Mouse (Mus musculus) ES-E14 (cell line): ENCODE results near the gene D5Ertd579e. TPM values are rescaled to one million over a fixed set of nuclear protein-coding genes. Genes with fewer than 3 reads are reported as not detected.

Experiments
- DNase-seq: peaks from one replicate; pipeline ENCODE4 v3.0.0-alpha.2; 2013; ENCODE audit warnings: low read depth, low spot score
- H3K27ac ChIP-seq: 2 replicates; pipeline ENCODE4 v1.5.1; 2012; ENCODE audit warnings: low read depth, mild to moderate bottlenecking, low read length, moderate library complexity, mixed read lengths; ENCODE audit not compliant: poor library complexity, insufficient read depth, severe bottlenecking
- H3K36me3 ChIP-seq: 2 replicates; pipeline ENCODE4 v1.6.1; 2012; ENCODE audit warnings: mild to moderate bottlenecking, low read length, moderate library complexity, mixed read lengths; ENCODE audit not compliant: control insufficient read depth, poor library complexity, insufficient read depth, severe bottlenecking
- H3K4me1 ChIP-seq, 2 experiments: fragments of 150-350 bp in 1 of 2; sonication (generic) in 1 of 2; 2 replicates each; pipeline ENCODE4 v1.6.1; 2012; ENCODE audit warnings: low read length in 2 of 2, mild to moderate bottlenecking in 1 of 2, mixed read lengths in 1 of 2; ENCODE audit not compliant: control insufficient read depth in 2 of 2, insufficient read depth in 2 of 2, poor library complexity in 1 of 2
- H3K4me3 ChIP-seq, 2 experiments: fragments of 150-350 bp in 1 of 2; sonication (generic) in 1 of 2; 2 replicates each; pipeline ENCODE4 v1.5.1; 2012; ENCODE audit warnings: low read length in 2 of 2, low read depth in 1 of 2, mild to moderate bottlenecking in 1 of 2, mixed read lengths in 1 of 2; ENCODE audit not compliant: insufficient read depth in 1 of 2, poor library complexity in 1 of 2, severe bottlenecking in 1 of 2
- H3K9ac ChIP-seq: 2 replicates; pipeline ENCODE4 v1.6.1; 2012; ENCODE audit warnings: low read depth, mild to moderate bottlenecking, low read length, mixed read lengths; ENCODE audit not compliant: poor library complexity, insufficient read depth, severe bottlenecking
- H3K9me3 ChIP-seq: fragments of 150-350 bp; sonication (generic); 2 replicates; pipeline ENCODE4 v1.6.1; 2012; ENCODE audit warnings: low read depth, mild to moderate bottlenecking, low read length; ENCODE audit not compliant: control insufficient read depth, insufficient read depth
- CHD2 ChIP-seq: IDR thresholded peaks from 2 replicates; pipeline ENCODE4 v1.6.1; 2014; ENCODE audit warnings: mild to moderate bottlenecking, low read depth, low read length, inconsistent platforms
- HCFC1 ChIP-seq: IDR thresholded peaks from 2 replicates; pipeline ENCODE4 v1.6.1; 2012; ENCODE audit warnings: low read length, inconsistent platforms, borderline replicate concordance; ENCODE audit not compliant: insufficient read depth
- MAFK ChIP-seq: IDR thresholded peaks from 2 replicates; pipeline ENCODE4 v1.6.1; 2014; ENCODE audit warnings: mild to moderate bottlenecking, low read depth, low read length, inconsistent platforms; ENCODE audit not compliant: insufficient read depth
- ZC3H11A ChIP-seq: IDR thresholded peaks from 2 replicates; pipeline ENCODE4 v1.6.1; 2012; ENCODE audit warnings: low read depth, mild to moderate bottlenecking, inconsistent platforms, low read length, borderline replicate concordance
- ZNF384 ChIP-seq: IDR thresholded peaks from 2 replicates; pipeline ENCODE4 v1.6.1; 2012; ENCODE audit warnings: low read depth, low read length, inconsistent platforms
- in situ Hi-C, 2 experiments: fragments of 600-800 bp; cut with MboI; formaldehyde crosslinking; loops; one replicate each; pipeline ENCODE4 v1.15.1; 2025; ENCODE audit warnings: low sequenced_read_pairs in 2 of 2, inconsistent platforms in 1 of 2; ENCODE audit not compliant: unreplicated experiment in 2 of 2
- total RNA-seq: library from RNA; depleted of rRNA; stranded (reverse); fragments of 300-350 nt; gene quantifications from 2 replicates; pipeline ENCODE4 v1.2.3, GENCODE M21; 2012

Gene D5Ertd579e
- total RNA-seq, 1 experiment, result 19.5 TPM

- H3K4me3 ChIP-seq, result no peak overlapping the region
- H3K36me3 ChIP-seq, result no peaks in the 10 kb centered on the region
- H3K4me1 ChIP-seq, result no peaks in the 10 kb centered on the region
- DNase-seq, result no peak
- in situ Hi-C loops, result no loop called here
- no peak overlapping the region for H3K9ac ChIP-seq
- no peak for TF ChIP-seq CHD2
- TF ChIP-seq ZNF384, result no peak
- TF ChIP-seq HCFC1, result no peak
- no peak overlapping the region; the same call in 1 of the 2 replicates for H3K27ac ChIP-seq
- no peaks in the 10 kb centered on the region for H3K9me3 ChIP-seq
Measured at GRCm38 (mm10) chr5:36724274-36724673, 28.4 kb upstream of the D5Ertd579e start.

DNA sequence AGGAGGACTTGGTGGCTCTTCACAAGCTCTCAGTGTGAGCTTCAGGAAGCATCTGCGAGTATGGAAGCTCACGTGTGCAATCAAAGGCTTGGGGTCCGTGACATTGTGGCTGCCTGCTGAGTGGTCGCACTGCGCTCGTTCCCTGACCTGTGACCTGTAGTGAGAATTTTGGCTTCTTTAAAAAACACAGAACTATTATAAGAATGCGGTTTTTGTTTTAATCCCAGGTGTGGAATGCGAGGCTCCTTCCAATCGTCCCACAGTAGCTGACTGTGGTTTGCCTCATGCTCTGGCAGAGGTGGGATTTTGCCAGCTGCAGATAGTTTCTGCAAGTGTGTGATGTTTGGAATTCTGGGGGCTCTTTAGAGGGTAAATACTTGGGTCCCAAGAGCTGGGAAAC, 27.5 kb upstream of the D5Ertd579e start:
- Histone ChIP-seq H3K4me1 (no peaks in the 10 kb centered on the region), H3K36me3 (no peaks in the 10 kb centered on the region), H3K9me3 (no peaks in the 10 kb centered on the region), H3K27ac (no peak overlapping the region), H3K4me3 (no peak overlapping the region), H3K9ac (no peak overlapping the region)
- no peak for DNase-seq
- TF ChIP-seq HCFC1 (no peak), ZNF384 (no peak), CHD2 (no peak), MAFK (no peak), ZC3H11A (no peak)
- in situ Hi-C loops, result no loop called here

- no peak overlapping the region for H3K27ac ChIP-seq
- no peaks in the 10 kb centered on the region for H3K4me1 ChIP-seq
- H3K9ac ChIP-seq, result no peak overlapping the region
- DNase-seq, result no peak
- no peak for TF ChIP-seq HCFC1
- no peak for TF ChIP-seq ZNF384
- no peak for TF ChIP-seq CHD2
- no peak for TF ChIP-seq ZC3H11A
- TF ChIP-seq MAFK, result no peak
- H3K36me3 ChIP-seq, result no peaks in the 10 kb centered on the region
- H3K9me3 ChIP-seq, result no peaks in the 10 kb centered on the region
- in situ Hi-C loops, result no loop called here
- no peak overlapping the region for H3K4me3 ChIP-seq
Measured at GRCm38 (mm10) chr5:36722415-36722856, 26.6 kb upstream of the D5Ertd579e start.

DNA sequence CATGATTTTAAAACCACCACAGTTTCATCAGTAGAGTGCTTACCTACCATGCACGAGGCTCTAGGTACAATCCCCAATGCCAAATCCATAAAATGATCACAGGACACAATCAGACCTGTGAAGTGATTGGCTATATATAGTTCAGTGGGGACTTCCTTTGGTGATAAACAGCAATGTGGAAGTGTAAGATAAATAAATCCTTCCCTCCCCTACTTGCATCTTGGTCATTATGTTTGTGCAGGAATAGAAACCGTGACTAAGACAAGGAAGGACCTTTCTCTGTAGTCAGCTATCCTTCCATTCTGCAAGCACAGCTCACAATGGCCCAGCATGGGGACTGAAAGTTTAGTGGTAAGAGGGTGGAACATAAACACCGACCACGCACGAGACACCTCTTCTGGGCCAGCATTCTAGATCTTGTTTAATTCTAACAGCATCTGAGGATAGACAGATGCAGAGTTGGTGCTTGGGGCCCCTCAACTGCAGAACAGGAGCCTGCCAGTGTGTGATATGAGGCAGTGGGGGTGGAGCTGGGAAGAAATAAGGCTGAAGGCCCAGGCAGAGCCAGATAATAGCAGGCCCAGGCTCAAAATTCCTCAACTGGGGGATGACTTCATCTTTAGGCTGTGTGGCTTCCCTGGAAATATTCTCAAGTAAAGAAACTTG, 25.0 kb upstream of the D5Ertd579e start:
- no peak overlapping the region for H3K27ac ChIP-seq
- no peak for DNase-seq
- H3K4me3 ChIP-seq, result no peak overlapping the region
- no peak overlapping the region for H3K9ac ChIP-seq
- H3K9me3 ChIP-seq, result no peaks in the 10 kb centered on the region
- TF ChIP-seq CHD2 (no peak), ZNF384 (no peak), ZC3H11A (no peak), HCFC1 (no peak), MAFK (no peak)
- in situ Hi-C loops, result no loop called here
- no peaks in the 10 kb centered on the region for H3K36me3 ChIP-seq
- H3K4me1 ChIP-seq, result no peaks in the 10 kb centered on the region

DNA sequence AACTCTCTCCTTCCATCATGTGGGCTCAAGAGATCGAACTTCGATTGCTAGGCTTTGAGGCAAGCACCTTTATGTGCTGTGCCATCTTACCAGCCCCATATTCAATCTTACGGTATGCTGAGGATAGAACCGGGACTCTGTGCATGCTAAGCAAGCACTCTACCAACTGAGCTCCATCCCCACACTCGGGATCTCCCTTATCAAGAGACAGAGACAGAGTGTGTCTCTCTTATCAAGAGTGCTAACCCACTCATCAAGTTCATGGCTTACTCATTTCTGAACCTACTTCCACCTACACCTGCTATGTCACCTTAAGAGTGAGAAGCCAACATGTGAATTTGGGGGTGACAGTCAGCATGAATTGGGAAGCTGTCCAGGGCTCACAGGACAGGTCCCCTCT, 24.4 kb upstream of the D5Ertd579e start:
- Histone ChIP-seq H3K9me3 (no peaks in the 10 kb centered on the region), H3K36me3 (no peaks in the 10 kb centered on the region), H3K27ac (no peak overlapping the region), H3K4me3 (no peak overlapping the region), H3K9ac (no peak overlapping the region), H3K4me1 (no peaks in the 10 kb centered on the region)
- DNase-seq, result no peak
- TF ChIP-seq MAFK, result no peak
- no peak for TF ChIP-seq HCFC1
- no peak for TF ChIP-seq CHD2
- no peak for TF ChIP-seq ZNF384
- no peak for TF ChIP-seq ZC3H11A
- in situ Hi-C loops, result no loop called here
